Comparison of ENCODE assay signal across 9 mouse cellular contexts in genomic region chr8:44800827-44801273, GRCm38 (mm10).
DNase-seq lines count a peak whose midpoint lies in the region; ATAC-seq and TF ChIP-seq lines count a peak whose summit lies in the region.
"Had no signal": no experiment of that assay in that cellular context is flagged by ENCODE, and none has a peak within 500 bp of the region (broad histone marks: within the 10 kb centered on the region; RNA-seq: fewer than 3 reads in every experiment).

No protein-coding gene starts in this region.

- WGBS in heart, embryonic 11.5 days (ENCODE audit: insufficient replicate concordance) = 17% methylated on average over 6 of the region's 6 CpGs
- WGBS in heart, embryonic 14.5 days = 13% methylated on average over 6 of the region's 6 CpGs
- WGBS in kidney, postnatal 0 days = 6% methylated on average over 6 of the region's 6 CpGs
- WGBS in thymus, adult 2 months = 29% methylated on average over 6 of the region's 6 CpGs
- WGBS in hindbrain, embryonic 16.5 days = 56% methylated on average over 6 of the region's 6 CpGs

- H3K4me2 ChIP-seq in heart, embryonic 11.5 days = no peak overlapping the region
- peak overlapping the region; percentile 6; the same call in 1 of the 2 replicates for H3K4me2 ChIP-seq in heart, embryonic 14.5 days (ENCODE audit: low read length)
- 0 out of 2 replicates have a peak overlapping the region, but pooled peaks have one; percentile 21 for H3K4me2 ChIP-seq in kidney, postnatal 0 days (ENCODE audit: low read length)
- no peak overlapping the region for H3K4me2 ChIP-seq in hindbrain, embryonic 16.5 days (ENCODE audit: low read length)
- H3K4me2 ChIP-seq: neural tube, embryonic 12.5 days had no signal

- DNase-seq in heart, adult 18-20 months = peak; percentile 14 to 18
- DNase-seq in kidney, postnatal 0 days (ENCODE audit: low spot score) = peak; percentile 89
- DNase-seq in skeletal muscle tissue, adult 2 months (ENCODE audit: low read depth, low spot score) = peak; percentile 9
- DNase-seq in layer of hippocampus, postnatal 36 days = no peak
- no peak for DNase-seq in thymus, adult 2 months

- H3K27me3 ChIP-seq in heart, embryonic 11.5 days (ENCODE audit: control insufficient read depth, insufficient read depth, low read length) = no peaks in the 10 kb centered on the region
- no peaks in the 10 kb centered on the region for H3K27me3 ChIP-seq in heart, embryonic 14.5 days (ENCODE audit: control insufficient read depth, insufficient read depth, low read length)
- H3K27me3 ChIP-seq in kidney, postnatal 0 days (ENCODE audit: insufficient read depth, low read length) = no peaks in the 10 kb centered on the region
- no peaks in the 10 kb centered on the region for H3K27me3 ChIP-seq in thymus, adult 2 months (ENCODE audit: control insufficient read depth, insufficient read depth, low read length)
- H3K27me3 ChIP-seq in hindbrain, embryonic 16.5 days (replicated peaks; ENCODE audit: control insufficient read depth, insufficient read depth, low read length) = no peaks in the 10 kb centered on the region
- H3K27me3 ChIP-seq: neural tube, embryonic 12.5 days had no signal

- no peaks in the 10 kb centered on the region for H3K9me3 ChIP-seq in heart, embryonic 11.5 days (replicated peaks; ENCODE audit: control insufficient read depth, low read length)
- H3K9me3 ChIP-seq in heart, embryonic 14.5 days (ENCODE audit: control insufficient read depth, low read length) = no peaks in the 10 kb centered on the region
- no peaks in the 10 kb centered on the region for H3K9me3 ChIP-seq in kidney, postnatal 0 days (replicated peaks; ENCODE audit: low read length)
- H3K9me3 ChIP-seq in hindbrain, embryonic 16.5 days (ENCODE audit: control insufficient read depth, low read length) = no peaks in the 10 kb centered on the region
- H3K9me3 ChIP-seq: neural tube, embryonic 12.5 days had no signal

- no peaks in the 10 kb centered on the region for H3K36me3 ChIP-seq in heart, embryonic 11.5 days (ENCODE audit: control insufficient read depth, insufficient read depth, low read length)
- no peaks in the 10 kb centered on the region for H3K36me3 ChIP-seq in heart, embryonic 14.5 days (ENCODE audit: control insufficient read depth, insufficient read depth, low read length)
- H3K36me3 ChIP-seq in kidney, postnatal 0 days (ENCODE audit: insufficient read depth, low read length) = no peaks in the 10 kb centered on the region
- H3K36me3 ChIP-seq in thymus, adult 2 months (ENCODE audit: control insufficient read depth, insufficient read depth, low read length) = no peaks in the 10 kb centered on the region
- no peaks in the 10 kb centered on the region for H3K36me3 ChIP-seq in hindbrain, embryonic 16.5 days (ENCODE audit: control insufficient read depth, insufficient read depth, low read length)
- H3K36me3 ChIP-seq: neural tube, embryonic 12.5 days had no signal

- TF ChIP-seq POLR2A in thymus, adult 2 months (IDR thresholded peaks at IDR 0.05; ENCODE audit: control insufficient read depth, extremely low read depth, insufficient read depth, low read length, poor library complexity) = no peak

- H3K27ac ChIP-seq in heart, embryonic 11.5 days (ENCODE audit: low read depth, low read length) = no peak overlapping the region
- 0 out of 4 replicates have a peak overlapping the region, but pooled peaks have one; percentile 12 to 24 for H3K27ac ChIP-seq in heart, embryonic 14.5 days (replicated peaks in 1 of 2; ENCODE audit: control insufficient read depth in 1 of 2, insufficient read depth in 1 of 2, low read depth in 2 of 2, low read length in 2 of 2)
- peak overlapping the region; percentile 66 for H3K27ac ChIP-seq in kidney, postnatal 0 days
- H3K27ac ChIP-seq in thymus, adult 2 months (ENCODE audit: control insufficient read depth, insufficient read depth, low read length) = no peak overlapping the region
- H3K27ac ChIP-seq in hindbrain, embryonic 16.5 days (ENCODE audit: low read depth, low read length) = no peak overlapping the region
- H3K27ac ChIP-seq: neural tube, embryonic 12.5 days had no signal

- no peak for TF ChIP-seq CTCF in kidney, postnatal 0 days (IDR thresholded peaks at IDR 0.05; ENCODE audit: low read depth)
- no peak for TF ChIP-seq CTCF in thymus, adult 2 months (IDR thresholded peaks at IDR 0.05; ENCODE audit: borderline replicate concordance, control insufficient read depth, extremely low read depth, insufficient read depth, low read length, poor library complexity)

- no peak overlapping the region for H3K4me3 ChIP-seq in heart, embryonic 11.5 days (ENCODE audit: low read depth, low read length)
- no peak overlapping the region for H3K4me3 ChIP-seq in heart, embryonic 14.5 days (ENCODE audit: control insufficient read depth in 1 of 2, insufficient read depth in 1 of 2, low read depth in 1 of 2, low read length in 2 of 2)
- no peak overlapping the region for H3K4me3 ChIP-seq in kidney, postnatal 0 days (replicated peaks; ENCODE audit: low read depth, low read length)
- H3K4me3 ChIP-seq in thymus, adult 2 months (ENCODE audit: control insufficient read depth, insufficient read depth, low read length) = no peak overlapping the region
- H3K4me3 ChIP-seq in hindbrain, embryonic 16.5 days (ENCODE audit: low read length) = no peak overlapping the region
- H3K4me3 ChIP-seq: neural tube, embryonic 12.5 days had no signal

- no peak overlapping the region for H3K9ac ChIP-seq in heart, embryonic 11.5 days (ENCODE audit: low read depth, low read length)
- no peak overlapping the region for H3K9ac ChIP-seq in heart, embryonic 14.5 days (ENCODE audit: low read length)
- no peak overlapping the region for H3K9ac ChIP-seq in kidney, postnatal 0 days (ENCODE audit: low read depth, low read length)
- no peak overlapping the region for H3K9ac ChIP-seq in hindbrain, embryonic 16.5 days (ENCODE audit: low read depth, low read length)
- H3K9ac ChIP-seq: neural tube, embryonic 12.5 days had no signal

- peaks cover 13% of the 10 kb centered on the region for H3K4me1 ChIP-seq in heart, embryonic 11.5 days (ENCODE audit: control insufficient read depth, insufficient read depth, low read length)
- H3K4me1 ChIP-seq in heart, embryonic 14.5 days (ENCODE audit: control insufficient read depth in 2 of 2, insufficient read depth in 2 of 2, low read length in 2 of 2) = peaks cover 11 to 20% of the 10 kb centered on the region in 2 experiments
- peaks cover 15% of the 10 kb centered on the region for H3K4me1 ChIP-seq in kidney, postnatal 0 days (replicated peaks; ENCODE audit: insufficient read depth, low read length)
- H3K4me1 ChIP-seq in thymus, adult 2 months (replicated peaks; ENCODE audit: control insufficient read depth, insufficient read depth, low read length) = no peaks in the 10 kb centered on the region
- no peaks in the 10 kb centered on the region for H3K4me1 ChIP-seq in hindbrain, embryonic 16.5 days (ENCODE audit: control insufficient read depth, insufficient read depth, low read depth, low read length)
- H3K4me1 ChIP-seq: neural tube, embryonic 12.5 days had no signal

- ATAC-seq in heart, embryonic 11.5 days (replicated peaks; ENCODE audit: insufficient number of reproducible peaks, low FRiP score, low TSS enrichment) = no peak
- peak; percentile 21; the same call in 1 of the 2 replicates for ATAC-seq in heart, embryonic 14.5 days (ENCODE audit: insufficient number of reproducible peaks, insufficient read depth, low FRiP score, low read depth)
- peak; percentile 84 for ATAC-seq in kidney, postnatal 0 days (replicated peaks; ENCODE audit: low FRiP score, low read depth)
- ATAC-seq in hindbrain, embryonic 16.5 days = no peak

Comparison
In these comparisons a context has a peak if more than half of its experiments do, and no peak if none do; other contexts are left out.
1. ATAC-seq: peak in heart, embryonic 14.5 days (single experiment) and kidney, postnatal 0 days (single experiment); none in heart, embryonic 11.5 days (single experiment) and hindbrain, embryonic 16.5 days (single experiment).
2. H3K27ac ChIP-seq: peak in heart, embryonic 14.5 days (2 of 2) and kidney, postnatal 0 days (single experiment); none in heart, embryonic 11.5 days (single experiment), thymus, adult 2 months (single experiment) and hindbrain, embryonic 16.5 days (single experiment).
3. H3K4me2 ChIP-seq: peak in heart, embryonic 14.5 days (single experiment) and kidney, postnatal 0 days (single experiment); none in heart, embryonic 11.5 days (single experiment) and hindbrain, embryonic 16.5 days (single experiment).
4. DNase-seq: peak in heart, adult 18-20 months (2 of 2), kidney, postnatal 0 days (single experiment) and skeletal muscle tissue, adult 2 months (single experiment); none in layer of hippocampus, postnatal 36 days (0 of 2) and thymus, adult 2 months (single experiment).